Mouse (Mus musculus): ENCODE data around the gene Ccnl1.

DNA sequence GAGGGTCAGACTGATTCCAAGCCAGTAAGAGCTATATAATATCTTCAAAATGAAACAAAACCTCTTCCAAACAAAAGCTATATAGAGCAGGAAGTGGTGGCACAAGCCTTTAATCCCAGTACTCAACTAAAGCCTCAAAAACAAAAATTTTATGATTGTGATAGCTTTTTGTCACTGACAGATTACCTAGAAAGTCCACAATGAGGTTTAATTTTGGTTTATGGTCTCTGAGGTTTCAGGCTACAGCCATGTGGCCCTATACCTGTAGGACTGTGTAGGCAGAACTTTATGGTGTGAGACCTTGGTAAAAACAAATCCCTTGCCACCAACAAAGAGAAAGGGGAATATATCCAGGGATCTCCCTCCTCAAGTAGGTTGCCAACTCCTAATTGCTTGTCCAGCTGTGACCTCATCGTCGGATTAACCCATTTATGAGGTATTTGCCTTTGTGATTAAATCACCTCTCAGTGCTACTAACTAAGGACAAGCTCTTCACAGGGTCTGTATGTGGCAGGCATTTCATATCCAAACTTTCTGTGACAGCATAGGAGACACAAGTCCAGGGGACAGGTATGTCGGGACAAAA, 1.5 kb upstream of the Ccnl1 start:
- TF ChIP-seq EP300 (IDR thresholded peaks at IDR 0.05; ENCODE audit: insufficient read depth, low read depth, low read length) (no peak), CTCF (IDR thresholded peaks at IDR 0.05; ENCODE audit: low read depth, low read length) (no peak), POLR2A (IDR thresholded peaks at IDR 0.05; ENCODE audit: insufficient read depth, low read length) (no peak)
